26 mouse cellular contexts compared by ENCODE assay signal in the genomic region with DNA sequence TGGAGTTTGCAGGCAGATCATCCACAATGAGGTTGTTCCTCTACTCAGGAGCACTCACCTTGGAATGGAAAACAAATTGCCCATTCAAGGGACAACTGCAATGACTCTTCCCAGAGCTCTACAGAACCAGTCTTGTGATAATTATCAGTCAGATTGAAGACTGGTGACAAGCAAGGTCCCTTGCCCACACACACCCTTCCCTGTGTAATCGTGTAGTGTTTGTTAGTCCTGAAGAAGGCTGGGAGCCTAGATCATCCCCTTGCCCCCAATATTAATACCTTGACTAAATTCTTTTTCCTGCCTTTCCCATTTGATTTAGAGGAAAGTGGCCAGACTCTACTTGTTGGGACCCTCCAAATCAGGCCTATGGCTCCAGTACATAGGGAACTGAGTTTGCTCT.
"Had no signal": no experiment of that assay in that cellular context is flagged by ENCODE, and none has a peak within 500 bp of the region (broad histone marks: within the 10 kb centered on the region; RNA-seq: fewer than 3 reads in every experiment).

No protein-coding gene starts in this region.

- H3K4me2 ChIP-seq: embryonic facial prominence, embryonic 12.5 days; embryonic facial prominence, embryonic 13.5 days; embryonic facial prominence, embryonic 15.5 days; forebrain, embryonic 12.5 days; forebrain, embryonic 15.5 days had no signal

- DNase-seq: cerebellum, adult 8-10 months; cerebellum, adult 9-10 months; cerebellum, adult 9-11 months; cerebellum, postnatal 10 days; cerebellum, postnatal 14 days; cerebellum, postnatal 25 days; cerebellum, postnatal 36 days; embryo, embryonic 11 days; forebrain, postnatal 0 days; gastrocnemius, adult 2 months; gastrocnemius, postnatal 10 days; gastrocnemius, postnatal 14 days; gastrocnemius, postnatal 25 days; gastrocnemius, postnatal 36 days; heart, adult 18-20 months; heart, adult 2 months had no signal

- H3K9ac ChIP-seq: embryonic facial prominence, embryonic 12.5 days; embryonic facial prominence, embryonic 13.5 days; embryonic facial prominence, embryonic 15.5 days; forebrain, embryonic 12.5 days; forebrain, embryonic 15.5 days; forebrain, postnatal 0 days had no signal

- H3K27ac ChIP-seq: embryonic facial prominence, embryonic 10.5 days; embryonic facial prominence, embryonic 12.5 days; embryonic facial prominence, embryonic 13.5 days; embryonic facial prominence, embryonic 15.5 days; forebrain, embryonic 10.5 days; forebrain, embryonic 12.5 days; forebrain, embryonic 15.5 days; gastrocnemius, adult 2 months; heart, adult 2 months had no signal

- H3K27me3 ChIP-seq: embryonic facial prominence, embryonic 12.5 days; embryonic facial prominence, embryonic 13.5 days; embryonic facial prominence, embryonic 15.5 days; forebrain, embryonic 12.5 days; forebrain, embryonic 15.5 days had no signal

- H3K9me3 ChIP-seq: embryonic facial prominence, embryonic 10.5 days; embryonic facial prominence, embryonic 12.5 days; embryonic facial prominence, embryonic 13.5 days; embryonic facial prominence, embryonic 15.5 days; forebrain, embryonic 10.5 days; forebrain, embryonic 12.5 days; forebrain, embryonic 15.5 days had no signal

- H3K4me3 ChIP-seq: embryonic facial prominence, embryonic 10.5 days; embryonic facial prominence, embryonic 12.5 days; embryonic facial prominence, embryonic 13.5 days; embryonic facial prominence, embryonic 15.5 days; erythroblast, embryonic 14.5 days; forebrain, embryonic 10.5 days; forebrain, embryonic 12.5 days; forebrain, embryonic 15.5 days; gastrocnemius, adult 2 months; heart, adult 2 months had no signal

- ATAC-seq: forebrain, embryonic 14.5 days; forebrain, embryonic 15.5 days; forebrain, embryonic 16.5 days; forebrain, postnatal 0 days had no signal
